Mouse (Mus musculus) MEL (cell line): ENCODE data around the gene Rhof. TPM values are rescaled to one million over a fixed set of nuclear protein-coding genes. Genes with fewer than 3 reads are reported as not detected.

Source experiments
- DNase-seq: peaks from one replicate; pipeline ENCODE4 v3.0.0; 2011; ENCODE audit warnings: low read depth, low spot score
- H3K27ac ChIP-seq: 2 replicates; pipeline ENCODE4 v1.5.1; 2012; ENCODE audit warnings: low read depth, mild to moderate bottlenecking, control low read depth, low read length, moderate library complexity; ENCODE audit not compliant: control insufficient read depth
- H3K27me3 ChIP-seq, 2 experiments: fragments of 150-350 bp in 1 of 2; sonication (generic) in 1 of 2; 2 replicates each; pipeline ENCODE4 v1.6.1; 2012; ENCODE audit warnings: low read length in 2 of 2, mild to moderate bottlenecking in 2 of 2, improper control_type of control experiment in 1 of 2, moderate library complexity in 1 of 2; ENCODE audit not compliant: insufficient read depth in 2 of 2, control insufficient read depth in 1 of 2
- H3K36me3 ChIP-seq, 2 experiments: 2 replicates each; pipeline ENCODE4 v1.6.1; 2012 to 2014; ENCODE audit warnings: low read length in 2 of 2, improper control_type of control experiment in 1 of 2, inconsistent platforms in 1 of 2, mild to moderate bottlenecking in 1 of 2; ENCODE audit not compliant: insufficient read depth in 2 of 2, control insufficient read depth in 1 of 2
- H3K4me1 ChIP-seq, 2 experiments: fragments of 150-350 bp in 1 of 2; sonication (generic) in 1 of 2; 2 replicates each; pipeline ENCODE4 v1.6.1; 2012; ENCODE audit warnings: low read length in 2 of 2, improper control_type of control experiment in 1 of 2, mild to moderate bottlenecking in 1 of 2; ENCODE audit not compliant: insufficient read depth in 2 of 2, control insufficient read depth in 1 of 2
- H3K4me3 ChIP-seq, 2 experiments: fragments of 150-350 bp in 1 of 2; sonication (generic) in 1 of 2; 2 replicates each; pipeline ENCODE4 v1.5.1; 2012; ENCODE audit warnings: low read depth in 2 of 2, low read length in 2 of 2, mild to moderate bottlenecking in 2 of 2, moderate library complexity in 2 of 2, control low read depth in 1 of 2, improper control_type of control experiment in 1 of 2; ENCODE audit not compliant: control insufficient read depth in 1 of 2, insufficient read depth in 1 of 2
- H3K79me2 ChIP-seq: 2 replicates; pipeline ENCODE4 v1.6.1; 2012; ENCODE audit warnings: mild to moderate bottlenecking, low read length, moderate library complexity; ENCODE audit not compliant: control insufficient read depth, poor library complexity, insufficient read depth
- H3K9ac ChIP-seq: 2 replicates; pipeline ENCODE4 v1.6.1; 2012; ENCODE audit warnings: low read depth, mild to moderate bottlenecking, control low read depth, low read length, moderate library complexity; ENCODE audit not compliant: control insufficient read depth, poor library complexity, severe bottlenecking
- H3K9me3 ChIP-seq: fragments of 150-350 bp; sonication (generic); replicated peaks from 2 replicates; pipeline ENCODE4 v1.6.1; 2012; ENCODE audit warnings: mild to moderate bottlenecking, low read length, improper control_type of control experiment, moderate library complexity; ENCODE audit not compliant: insufficient read depth
- BHLHE40 ChIP-seq: IDR thresholded peaks from 2 replicates; pipeline ENCODE4 v1.6.1; 2012; ENCODE audit warnings: low read depth, mild to moderate bottlenecking, inconsistent platforms, low read length, improper control_type of control experiment, borderline replicate concordance
- CTCF ChIP-seq, 3 experiments: IDR thresholded peaks in 2 of 3; conservative IDR thresholded peaks in 1 of 3; 2 replicates each; pipeline ENCODE4 v1.5.1; 2011 to 2012; ENCODE audit warnings: low read length in 3 of 3, low read depth in 2 of 3, mild to moderate bottlenecking in 2 of 3, improper control_type of control experiment in 1 of 3, inconsistent platforms in 1 of 3, mixed read lengths in 1 of 3, moderate library complexity in 1 of 3; ENCODE audit not compliant: control insufficient read depth in 1 of 3, insufficient read depth in 1 of 3, poor library complexity in 1 of 3, severe bottlenecking in 1 of 3
- E2F4 ChIP-seq: IDR thresholded peaks from 2 replicates; pipeline ENCODE4 v1.6.1; 2011; ENCODE audit warnings: low read depth, low read length, improper control_type of control experiment, borderline replicate concordance
- ELF1 ChIP-seq: IDR thresholded peaks from 2 replicates; pipeline ENCODE4 v1.6.1; 2014; ENCODE audit warnings: low read depth, mild to moderate bottlenecking, inconsistent platforms, low read length, improper control_type of control experiment, moderate library complexity
- EP300 ChIP-seq, 2 experiments: IDR thresholded peaks; 2 replicates each; pipeline ENCODE4 v1.6.1; 2011; ENCODE audit warnings: improper control_type of control experiment in 2 of 2, low read length in 2 of 2, low read depth in 1 of 2, mild to moderate bottlenecking in 1 of 2
- ETS1 ChIP-seq: IDR thresholded peaks from 2 replicates; pipeline ENCODE4 v1.6.1; 2012; ENCODE audit warnings: low read depth, mild to moderate bottlenecking, inconsistent platforms, low read length, improper control_type of control experiment, moderate library complexity
- GABPA ChIP-seq: IDR thresholded peaks from 2 replicates; pipeline ENCODE4 v1.6.1; 2012; ENCODE audit warnings: low read depth, mild to moderate bottlenecking, inconsistent platforms, low read length, improper control_type of control experiment, moderate library complexity
- GATA1 ChIP-seq: IDR thresholded peaks from 2 replicates; pipeline ENCODE4 v1.6.1; 2011; ENCODE audit warnings: low read depth, low read length, improper control_type of control experiment
- HCFC1 ChIP-seq: IDR thresholded peaks from 2 replicates; pipeline ENCODE4 v1.6.1; 2012; ENCODE audit warnings: low read depth, mild to moderate bottlenecking, inconsistent platforms, low read length, improper control_type of control experiment, moderate library complexity
- JUND ChIP-seq: IDR thresholded peaks from 2 replicates; pipeline ENCODE4 v1.6.1; 2011; ENCODE audit warnings: low read depth, mild to moderate bottlenecking, improper control_type of control experiment, low read length
- KAT2A ChIP-seq: conservative IDR thresholded peaks from 2 replicates; pipeline ENCODE4 v1.6.1; 2012; ENCODE audit warnings: low read depth, low read length, improper control_type of control experiment, inconsistent platforms
- MAX ChIP-seq: IDR thresholded peaks from 2 replicates; pipeline ENCODE4 v1.6.1; 2011; ENCODE audit warnings: low read length, improper control_type of control experiment
- MAZ ChIP-seq: IDR thresholded peaks from 2 replicates; pipeline ENCODE4 v1.6.1; 2012; ENCODE audit warnings: low read depth, mild to moderate bottlenecking, inconsistent platforms, low read length, improper control_type of control experiment
- MEF2A ChIP-seq: IDR thresholded peaks from 2 replicates; pipeline ENCODE4 v1.6.1; 2014; ENCODE audit warnings: low read depth, mild to moderate bottlenecking, inconsistent platforms, low read length, improper control_type of control experiment; ENCODE audit not compliant: poor library complexity, insufficient replicate concordance, severe bottlenecking; ENCODE audit errors: extremely low read depth
- MXI1 ChIP-seq: IDR thresholded peaks from 2 replicates; pipeline ENCODE4 v1.6.1; 2011; ENCODE audit warnings: mild to moderate bottlenecking, low read depth, low read length, improper control_type of control experiment
- MYB ChIP-seq: IDR thresholded peaks from 2 replicates; pipeline ENCODE4 v1.6.1; 2011; ENCODE audit warnings: mild to moderate bottlenecking, low read depth, low read length, improper control_type of control experiment
- MYC ChIP-seq: IDR thresholded peaks from 2 replicates; pipeline ENCODE4 v1.6.1; 2011; ENCODE audit warnings: low read depth, mild to moderate bottlenecking, low read length, improper control_type of control experiment, moderate library complexity
- NELFE ChIP-seq: IDR thresholded peaks from 2 replicates; pipeline ENCODE4 v1.6.1; 2011; ENCODE audit warnings: low read depth, low read length, improper control_type of control experiment
- NRF1 ChIP-seq: IDR thresholded peaks from 2 replicates; pipeline ENCODE4 v1.6.1; 2014; ENCODE audit warnings: low read depth, mild to moderate bottlenecking, inconsistent platforms, low read length, improper control_type of control experiment, moderate library complexity; ENCODE audit not compliant: poor library complexity, insufficient read depth, severe bottlenecking
- POLR2A ChIP-seq, 2 experiments: IDR thresholded peaks; 2 replicates each; pipeline ENCODE4 v1.6.1; 2011 to 2012; ENCODE audit warnings: low read length in 2 of 2, mild to moderate bottlenecking in 2 of 2, control low read depth in 1 of 2, improper control_type of control experiment in 1 of 2, low read depth in 1 of 2, moderate library complexity in 1 of 2; ENCODE audit not compliant: control insufficient read depth in 1 of 2, insufficient read depth in 1 of 2, poor library complexity in 1 of 2
- POLR2AphosphoS2 ChIP-seq: IDR thresholded peaks from 2 replicates; pipeline ENCODE4 v1.6.1; 2011; ENCODE audit warnings: low read length, improper control_type of control experiment
- POLR2AphosphoS5 ChIP-seq: IDR thresholded peaks from 2 replicates; pipeline ENCODE4 v1.6.1; 2012; ENCODE audit warnings: low read depth, borderline replicate concordance, mild to moderate bottlenecking, inconsistent platforms, low read length, moderate library complexity, mixed read lengths
- RAD21 ChIP-seq: IDR thresholded peaks from 2 replicates; pipeline ENCODE4 v1.6.1; 2011; ENCODE audit warnings: mild to moderate bottlenecking, low read depth, low read length, improper control_type of control experiment
- TAL1 ChIP-seq: IDR thresholded peaks from 2 replicates; pipeline ENCODE4 v1.6.1; 2012; ENCODE audit warnings: mild to moderate bottlenecking, inconsistent platforms, low read length, moderate library complexity, mixed read lengths
- TBP ChIP-seq: IDR thresholded peaks from 2 replicates; pipeline ENCODE4 v1.8.0; 2011; ENCODE audit warnings: low read depth, low read length, improper control_type of control experiment
- TCF12 ChIP-seq: IDR thresholded peaks from 2 replicates; pipeline ENCODE4 v1.6.1; 2014; ENCODE audit warnings: low read depth, mild to moderate bottlenecking, inconsistent platforms, low read length, improper control_type of control experiment, moderate library complexity
- USF1 ChIP-seq: IDR thresholded peaks from 2 replicates; pipeline ENCODE4 v1.6.1; 2014; ENCODE audit warnings: low read depth, mild to moderate bottlenecking, inconsistent platforms, low read length, improper control_type of control experiment, moderate library complexity
- ZC3H11A ChIP-seq: IDR thresholded peaks from 2 replicates; pipeline ENCODE4 v1.6.1; 2012; ENCODE audit warnings: low read depth, mild to moderate bottlenecking, inconsistent platforms, low read length, improper control_type of control experiment
- ZKSCAN1 ChIP-seq: IDR thresholded peaks from 2 replicates; pipeline ENCODE4 v1.6.1; 2012; ENCODE audit warnings: low read depth, mild to moderate bottlenecking, inconsistent platforms, low read length, improper control_type of control experiment, moderate library complexity
- ZMIZ1 ChIP-seq: IDR thresholded peaks from 2 replicates; pipeline ENCODE4 v1.6.1; 2012; ENCODE audit warnings: low read depth, mild to moderate bottlenecking, inconsistent platforms, low read length, improper control_type of control experiment, moderate library complexity
- polyA plus RNA-seq, 2 experiments: library from polyadenylated mRNA; stranded (reverse) in 1 of 2; unstranded in 1 of 2; fragments of >175 nt in 1 of 2; fragments of >200 nt in 1 of 2; gene quantifications; 2 replicates each; pipeline versions ENCODE4 v1.2.1 to v1.2.4; 2012; ENCODE audit warnings: low replicate concordance in 2 of 2, low read depth in 1 of 2; ENCODE audit not compliant: insufficient read length in 2 of 2, insufficient read depth in 1 of 2, missing spikeins in 1 of 2
- total RNA-seq: library from RNA; depleted of rRNA; stranded (reverse); fragments of 300-350 nt; gene quantifications from 2 replicates; pipeline ENCODE4 v1.2.3, GENCODE M21; 2012

Rhof gene
- total and polyA plus RNA-seq, 3 experiments = 2.5 to 10.4 TPM; not detected in 1

- TF ChIP-seq JUND = no peak
- no peak for TF ChIP-seq TBP
- no peak for TF ChIP-seq ZMIZ1
- no peak for TF ChIP-seq NELFE
These were observed 55.8 kb downstream of the Rhof start (continued) for GRCm38 (mm10) chr5:123076419-123077281.

GRCm38 (mm10) chr5:123075576-123076418, 56.7 kb downstream of the Rhof start:
- H3K36me3 ChIP-seq = peaks cover 0 to 7% of the 10 kb centered on the region in 2 experiments; a peak in 1 of 4 replicates
- peak overlapping the region; percentile 59 to 99 for H3K4me3 ChIP-seq
- H3K9ac ChIP-seq = peak overlapping the region; percentile 64
- peak overlapping the region; percentile 33 for H3K27ac ChIP-seq
- no peaks in the 10 kb centered on the region for H3K27me3 ChIP-seq
- no peaks in the 10 kb centered on the region; the same call in 1 of the 2 replicates for H3K79me2 ChIP-seq
- DNase-seq = peak; percentile 94
- no peaks in the 10 kb centered on the region for H3K9me3 ChIP-seq
- peaks cover 6 to 19% of the 10 kb centered on the region in 2 experiments; a peak in 3 of 4 replicates for H3K4me1 ChIP-seq
- TF ChIP-seq CTCF (IDR thresholded peaks at IDR 0.05 in 2 of 3, conservative IDR thresholded peaks at IDR 0.05 in 1 of 3; ENCODE audit: control insufficient read depth in 1 of 3, insufficient read depth in 1 of 3, low read depth in 2 of 3, low read length in 3 of 3, poor library complexity in 1 of 3, severe bottlenecking in 1 of 3) (no peak), TCF12 (peak; percentile 60), MXI1 (peak; percentile 96), TAL1 (no peak), E2F4 (peak; percentile 60; the same call in 1 of the 2 replicates), ETS1 (peak; percentile 85), GABPA (no peak), GATA1 (no peak), MAZ (peak; percentile 89; the same call in 1 of the 2 replicates), HCFC1 (peak; percentile 72), RAD21 (no peak), POLR2AphosphoS2 (peak; percentile 96), KAT2A (peak; percentile 49; the same call in 1 of the 2 replicates), ZC3H11A (no peak), POLR2A (IDR thresholded peaks at IDR 0.05; ENCODE audit: control insufficient read depth in 1 of 2, insufficient read depth in 1 of 2, low read depth in 1 of 2, low read length in 2 of 2, poor library complexity in 1 of 2) (peak; percentile 72 to 95; a peak in 2 of 4 replicates), USF1 (peak; percentile 74), POLR2AphosphoS5 (no peak), NELFE (peak; percentile 94), JUND (no peak), ELF1 (peak; percentile 49; the same call in 1 of the 2 replicates), TBP (peak; percentile 75), NRF1 (peak; percentile 99), MEF2A (no peak), MYC (peak; percentile 97), BHLHE40 (0 out of 2 replicates have a peak, but pooled peaks have one; percentile 22), MAX (peak; percentile 94), EP300 (IDR thresholded peaks at IDR 0.05; ENCODE audit: low read depth in 1 of 2, low read length in 2 of 2) (peak in 1 of 2 experiments; percentile 27; a peak in 1 of 4 replicates), ZKSCAN1 (no peak), MYB (no peak), ZMIZ1 (peak; percentile 93)
